Mouse (Mus musculus): ENCODE measurements around the gene Fcrl6.

DNA sequence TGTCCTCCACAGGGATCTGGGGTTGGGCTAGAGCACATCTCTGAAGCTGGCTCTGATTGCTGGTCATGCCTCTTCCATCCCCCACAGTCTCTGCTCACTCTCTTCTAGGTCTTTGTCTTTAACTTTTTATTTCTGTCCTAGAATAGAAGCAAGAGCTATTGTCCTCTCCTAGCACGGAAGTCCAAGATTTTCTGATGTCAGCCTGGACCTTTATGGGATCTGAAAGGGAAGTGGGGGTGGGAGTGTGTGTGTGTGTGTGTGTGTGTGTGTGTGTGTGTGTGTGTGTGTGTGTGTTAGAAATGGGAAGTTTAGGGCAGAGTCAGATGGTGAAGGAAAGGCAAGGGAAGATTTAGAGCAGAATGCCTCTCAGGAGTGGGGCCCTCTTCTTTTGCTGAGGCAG is 49.7 kb downstream of the Fcrl6 start:
- TF ChIP-seq E2F4 (IDR thresholded peaks at IDR 0.05; ENCODE audit: insufficient replicate concordance, low read depth, low read length) (no peak), CTCF (conservative IDR thresholded peaks at IDR 0.05 in 1 of 2, IDR thresholded peaks at IDR 0.05 in 1 of 2; ENCODE audit: low read depth in 2 of 2, low read length in 2 of 2) (no peak), EP300 (IDR thresholded peaks at IDR 0.05; ENCODE audit: low read length) (no peak), TCF12 (IDR thresholded peaks at IDR 0.05; ENCODE audit: low read depth, low read length) (no peak), CHD1 (IDR thresholded peaks at IDR 0.05; ENCODE audit: low read depth, low read length) (no peak), POLR2A (IDR thresholded peaks at IDR 0.05; ENCODE audit: low read depth, low read length) (no peak), ZKSCAN1 (IDR thresholded peaks at IDR 0.05; ENCODE audit: borderline replicate concordance, low read depth, low read length) (no peak), JUND (conservative IDR thresholded peaks at IDR 0.05; ENCODE audit: low read depth, low read length) (no peak), ZMIZ1 (IDR thresholded peaks at IDR 0.05; ENCODE audit: low read depth, low read length) (no peak), RAD21 (IDR thresholded peaks at IDR 0.05; ENCODE audit: low read depth, low read length) (no peak), PAX5 (IDR thresholded peaks at IDR 0.05; ENCODE audit: low read length) (no peak)
